ENCODE assay signal across 17 mouse cellular contexts in the genomic region with DNA sequence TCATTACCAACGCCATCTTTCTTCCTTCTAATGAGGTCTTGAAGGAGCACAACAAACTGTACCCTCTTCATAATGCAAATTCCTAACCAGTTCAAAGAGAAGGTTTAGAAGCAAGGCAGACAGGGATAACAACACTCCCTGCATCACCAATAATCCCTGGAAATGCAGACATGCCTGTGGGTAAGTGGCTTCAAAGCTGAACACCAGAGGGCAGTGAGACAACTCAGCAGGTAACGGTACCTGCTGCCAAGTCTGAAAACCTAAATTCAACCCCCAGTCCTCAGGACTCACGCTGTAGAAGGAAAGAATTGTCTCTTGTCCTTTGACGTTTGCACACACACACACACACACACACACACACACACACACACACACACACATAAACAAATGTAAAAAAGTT.
DNase-seq lines count a peak whose midpoint lies in the region; ATAC-seq and TF ChIP-seq lines count a peak whose summit lies in the region.
"Had no signal": no experiment of that assay in that cellular context is flagged by ENCODE, and none has a peak within 500 bp of the region (broad histone marks: within the 10 kb centered on the region; RNA-seq: fewer than 3 reads in every experiment).

No protein-coding gene starts in this region.

- no peak overlapping the region for H3K27ac ChIP-seq in liver, embryonic 14.5 days
- H3K27ac ChIP-seq: forebrain, embryonic 13.5 days; hindbrain, embryonic 10.5 days; kidney, embryonic 15.5 days; limb, embryonic 12.5 days; midbrain, embryonic 12.5 days had no signal

- no peak overlapping the region for H3K9ac ChIP-seq in liver, embryonic 14.5 days (replicated peaks)
- H3K9ac ChIP-seq: forebrain, embryonic 13.5 days; kidney, embryonic 15.5 days; limb, embryonic 12.5 days; midbrain, embryonic 12.5 days had no signal

- no peaks in the 10 kb centered on the region for H3K9me3 ChIP-seq in liver, embryonic 14.5 days (ENCODE audit: control insufficient read depth, low read length)
- H3K9me3 ChIP-seq: forebrain, embryonic 13.5 days; hindbrain, embryonic 10.5 days; kidney, embryonic 15.5 days; limb, embryonic 12.5 days; midbrain, embryonic 12.5 days had no signal

- no peak for TF ChIP-seq EP300 in liver, embryonic 14.5 days (IDR thresholded peaks at IDR 0.05; ENCODE audit: low read depth)

- no peaks in the 10 kb centered on the region for H3K36me3 ChIP-seq in liver, embryonic 14.5 days (replicated peaks; ENCODE audit: control insufficient read depth, insufficient read depth, low read depth)
- H3K36me3 ChIP-seq: hindbrain, embryonic 10.5 days; kidney, embryonic 15.5 days; limb, embryonic 12.5 days; midbrain, embryonic 12.5 days had no signal

- no peaks in the 10 kb centered on the region for H3K27me3 ChIP-seq in liver, embryonic 14.5 days (ENCODE audit: control insufficient read depth, insufficient read depth, low read length)
- H3K27me3 ChIP-seq: forebrain, embryonic 13.5 days; kidney, embryonic 15.5 days; limb, embryonic 12.5 days; midbrain, embryonic 12.5 days had no signal

- no peak overlapping the region for H3K4me2 ChIP-seq in liver, embryonic 14.5 days (ENCODE audit: low read depth)
- H3K4me2 ChIP-seq: forebrain, embryonic 13.5 days; kidney, embryonic 15.5 days; limb, embryonic 12.5 days; midbrain, embryonic 12.5 days had no signal

- H3K4me1 ChIP-seq in liver, embryonic 14.5 days (replicated peaks; ENCODE audit: control insufficient read depth in 2 of 2, insufficient read depth in 2 of 2, low read length in 1 of 2) = no peaks in the 10 kb centered on the region
- H3K4me1 ChIP-seq: forebrain, embryonic 13.5 days; hindbrain, embryonic 10.5 days; kidney, embryonic 15.5 days; limb, embryonic 12.5 days; midbrain, embryonic 12.5 days had no signal

- peak; percentile 35 for DNase-seq in heart, adult 11 months
- no peak for DNase-seq in heart, postnatal 10 days
- DNase-seq in liver, embryonic 14.5 days (ENCODE audit: low read depth in 3 of 3, low spot score in 3 of 3) = no peak
- DNase-seq in liver = no peak
- peak; percentile 34 for DNase-seq in NIH3T3 (ENCODE audit: low read depth)
- DNase-seq in brain, adult 2 months (ENCODE audit: low read depth, low spot score) = peak; percentile 47
- DNase-seq in neural tube, embryonic 10.5 days (ENCODE audit: extremely low spot score, low spot score) = no peak
- DNase-seq: adrenal gland, postnatal 14 days; cerebellum, adult 8-10 months; gastrocnemius, postnatal 36 days; lung, adult 18-20 months; thymus, postnatal 14 days had no signal

- intact Hi-C loops in heart, postnatal 10 days (cut with DNase I) = no loop called here

- no peak for ATAC-seq in liver, embryonic 14.5 days (ENCODE audit: insufficient read depth)
- ATAC-seq: forebrain, embryonic 13.5 days had no signal

- TF ChIP-seq CTCF in liver, embryonic 14.5 days (IDR thresholded peaks at IDR 0.05; ENCODE audit: low read depth) = 0 out of 2 replicates have a peak, but pooled peaks have one; percentile 11

- H3K4me3 ChIP-seq in liver, embryonic 14.5 days (ENCODE audit: insufficient read depth in 1 of 2, low read depth in 2 of 2, low read length in 2 of 2) = no peak overlapping the region
- H3K4me3 ChIP-seq: forebrain, embryonic 13.5 days; hindbrain, embryonic 10.5 days; kidney, embryonic 15.5 days; limb, embryonic 12.5 days; midbrain, embryonic 12.5 days had no signal

- WGBS in liver, embryonic 14.5 days (ENCODE audit: insufficient replicate concordance) = 66% methylated on average over 4 of the region's 4 CpGs

Comparison
In these comparisons a context has a peak if more than half of its experiments do, and no peak if none do; other contexts are left out.
1. DNase-seq: peak in heart, adult 11 months (single experiment), NIH3T3 (single experiment) and brain, adult 2 months (single experiment); none in heart, postnatal 10 days (0 of 2), liver, embryonic 14.5 days (0 of 3), liver (single experiment) and neural tube, embryonic 10.5 days (single experiment).